Mouse (Mus musculus): ENCODE data around the gene Enpep. TPM values are rescaled to one million over a fixed set of nuclear protein-coding genes. Genes with fewer than 3 reads are reported as not detected.
A peak's percentile ranks its signal among the peaks of the same experiment; 100 is the strongest.

Enpep gene
- polyA plus RNA-seq, 1 experiment from 2014 or later, result 0.20 TPM

GRCm38 (mm10) chr3:129268886-129269683, 63.4 kb downstream of the Enpep start:
- Histone ChIP-seq H3K27ac (no peak overlapping the region), H3K36me3 (no peaks in the 10 kb centered on the region), H3K4me1 (0 out of 2 replicates have a peak, but pooled peaks cover 3% of the 10 kb centered on the region), H3K9me3 (replicated peaks) (no peaks in the 10 kb centered on the region), H3K4me3 (no peak overlapping the region), H3K27me3 (ENCODE audit: low read depth, poor library complexity, severe bottlenecking) (no peaks in the 10 kb centered on the region)
- 91% methylated on average over 12 of the region's 12 CpGs for WGBS
- no peak for DNase-seq (ENCODE audit: low spot score)

DNA sequence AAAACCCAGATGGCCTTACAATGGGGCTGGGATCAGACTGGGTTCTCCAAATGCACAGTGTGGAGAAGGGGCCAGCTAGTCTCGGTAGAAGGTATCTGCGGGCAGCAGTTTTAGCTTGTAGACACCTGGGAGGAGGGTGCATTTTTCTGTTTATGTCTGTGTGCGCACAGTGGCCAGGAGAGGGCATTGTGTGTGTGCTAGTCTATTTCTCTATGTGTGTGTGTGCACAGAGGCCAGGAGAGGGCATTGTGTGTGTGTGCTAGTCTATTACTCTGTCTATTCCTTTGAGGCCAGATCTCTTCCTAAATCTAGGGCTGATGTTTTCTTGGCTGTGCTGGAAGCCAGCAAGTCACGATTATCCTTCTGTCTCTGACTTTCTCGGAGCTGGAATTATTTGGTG, 74.0 kb downstream of the Enpep start:
- DNase-seq (ENCODE audit: low spot score), result no peak
- H3K27ac ChIP-seq, result no peak overlapping the region
- WGBS, result 85% methylated on average over 5 of the region's 5 CpGs

DNA sequence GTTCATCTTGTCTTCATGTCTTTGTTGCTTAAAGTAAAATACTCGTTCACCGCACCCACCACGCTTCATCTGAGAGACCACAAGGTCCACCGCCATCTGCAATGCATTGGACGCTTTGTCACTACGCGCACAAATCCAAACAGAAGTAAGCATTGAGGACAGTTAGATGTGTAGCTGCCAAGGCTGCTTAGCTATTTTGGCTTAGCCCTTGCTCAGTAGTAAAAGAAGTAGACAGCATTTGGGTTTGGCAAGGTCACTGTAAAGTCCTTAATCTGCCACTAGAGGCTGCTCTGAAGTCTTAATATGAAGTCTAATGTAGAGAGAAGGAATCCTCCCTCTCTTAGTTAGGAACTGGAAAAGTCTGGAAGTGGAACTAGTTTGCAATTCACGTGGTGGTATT, 75.8 kb downstream of the Enpep start:
- H3K9me3 ChIP-seq (replicated peaks), result no peaks in the 10 kb centered on the region
- no peaks in the 10 kb centered on the region for H3K36me3 ChIP-seq
- 0 out of 2 replicates have a peak overlapping the region, but pooled peaks have one; percentile 30 for H3K27ac ChIP-seq
- DNase-seq (ENCODE audit: low spot score), result no peak
- peak overlapping the region; percentile 40 for H3K4me3 ChIP-seq
- H3K4me1 ChIP-seq, result 0 out of 2 replicates have a peak, but pooled peaks cover 3% of the 10 kb centered on the region
- WGBS, result 60% methylated on average over 8 of the region's 8 CpGs
- H3K27me3 ChIP-seq (ENCODE audit: low read depth, poor library complexity, severe bottlenecking), result no peaks in the 10 kb centered on the region

More for the DNA sequence above, 74.0 kb downstream of the Enpep start:
- Histone ChIP-seq H3K4me1 (0 out of 2 replicates have a peak, but pooled peaks cover 3% of the 10 kb centered on the region), H3K36me3 (no peaks in the 10 kb centered on the region), H3K4me3 (no peak overlapping the region), H3K27me3 (ENCODE audit: low read depth, poor library complexity, severe bottlenecking) (no peaks in the 10 kb centered on the region), H3K9me3 (replicated peaks) (no peaks in the 10 kb centered on the region)

DNA sequence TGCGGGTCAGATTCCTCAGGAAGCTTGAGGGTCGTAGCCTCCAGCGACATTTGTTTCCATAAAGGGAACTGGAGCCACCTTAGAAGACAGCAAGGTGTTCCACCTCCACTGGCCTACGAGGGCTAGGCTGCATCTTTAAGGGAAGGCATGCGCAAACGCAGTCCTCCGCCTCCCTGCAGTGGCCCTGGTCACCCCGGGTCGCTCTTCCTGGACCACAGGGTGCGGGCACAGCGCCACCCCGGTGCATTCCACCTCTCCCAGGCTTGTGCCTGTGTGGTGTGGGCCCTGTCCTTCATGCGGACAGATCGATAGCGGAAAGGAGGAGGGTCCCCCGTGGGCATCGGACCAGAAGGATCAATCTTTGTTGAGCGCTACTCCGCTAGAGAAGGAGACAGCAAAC, 76.2 kb downstream of the Enpep start:
- peak; percentile 32 for DNase-seq (ENCODE audit: low spot score)
- no peaks in the 10 kb centered on the region for H3K36me3 ChIP-seq
- no peaks in the 10 kb centered on the region for H3K27me3 ChIP-seq (ENCODE audit: low read depth, poor library complexity, severe bottlenecking)
- 0 out of 2 replicates have a peak, but pooled peaks cover 3% of the 10 kb centered on the region for H3K4me1 ChIP-seq
- 51% methylated on average over 19 of the region's 19 CpGs for WGBS
- H3K27ac ChIP-seq, result 0 out of 2 replicates have a peak overlapping the region, but pooled peaks have one; percentile 30
- peak overlapping the region; percentile 40 for H3K4me3 ChIP-seq
- H3K9me3 ChIP-seq (replicated peaks), result no peaks in the 10 kb centered on the region

GRCm38 (mm10) chr3:129254246-129254645, 78.3 kb downstream of the Enpep start:
- no peaks in the 10 kb centered on the region for H3K27me3 ChIP-seq (ENCODE audit: low read depth, poor library complexity, severe bottlenecking)
- no peaks in the 10 kb centered on the region for H3K9me3 ChIP-seq (replicated peaks)
- 57% methylated on average over 10 of the region's 10 CpGs for WGBS
- H3K4me1 ChIP-seq, result 0 out of 2 replicates have a peak, but pooled peaks cover 3% of the 10 kb centered on the region
- H3K4me3 ChIP-seq, result no peak overlapping the region
- no peak overlapping the region for H3K27ac ChIP-seq
- H3K36me3 ChIP-seq, result no peaks in the 10 kb centered on the region
- DNase-seq (ENCODE audit: low spot score), result no peak

DNA sequence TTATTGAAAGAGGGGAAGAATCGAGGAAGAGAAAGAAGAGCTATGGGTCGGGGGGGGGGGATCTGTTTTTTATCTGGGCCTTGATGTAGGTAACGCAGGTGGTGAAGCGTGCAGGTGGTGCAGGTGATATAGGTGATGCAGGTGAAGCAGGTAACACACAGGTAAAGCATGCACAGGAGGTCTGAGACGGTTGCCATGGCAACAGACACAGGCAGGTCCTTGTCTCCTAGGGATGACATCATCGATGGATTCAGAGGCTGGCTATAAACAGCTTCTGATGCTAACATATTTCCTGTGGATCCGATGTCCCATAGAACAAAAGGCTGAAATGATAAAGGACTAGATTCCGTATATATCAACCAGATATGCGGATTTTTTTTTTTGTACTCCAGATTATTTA, 81.5 kb downstream of the Enpep start:
- 88% methylated on average over 9 of the region's 9 CpGs for WGBS
- no peak for DNase-seq (ENCODE audit: low spot score)
- no peaks in the 10 kb centered on the region for H3K9me3 ChIP-seq (replicated peaks)
- H3K27me3 ChIP-seq (ENCODE audit: low read depth, poor library complexity, severe bottlenecking), result no peaks in the 10 kb centered on the region
- no peaks in the 10 kb centered on the region for H3K36me3 ChIP-seq
- H3K4me1 ChIP-seq, result no peaks in the 10 kb centered on the region
- no peak overlapping the region for H3K27ac ChIP-seq
- H3K4me3 ChIP-seq, result no peak overlapping the region

DNA sequence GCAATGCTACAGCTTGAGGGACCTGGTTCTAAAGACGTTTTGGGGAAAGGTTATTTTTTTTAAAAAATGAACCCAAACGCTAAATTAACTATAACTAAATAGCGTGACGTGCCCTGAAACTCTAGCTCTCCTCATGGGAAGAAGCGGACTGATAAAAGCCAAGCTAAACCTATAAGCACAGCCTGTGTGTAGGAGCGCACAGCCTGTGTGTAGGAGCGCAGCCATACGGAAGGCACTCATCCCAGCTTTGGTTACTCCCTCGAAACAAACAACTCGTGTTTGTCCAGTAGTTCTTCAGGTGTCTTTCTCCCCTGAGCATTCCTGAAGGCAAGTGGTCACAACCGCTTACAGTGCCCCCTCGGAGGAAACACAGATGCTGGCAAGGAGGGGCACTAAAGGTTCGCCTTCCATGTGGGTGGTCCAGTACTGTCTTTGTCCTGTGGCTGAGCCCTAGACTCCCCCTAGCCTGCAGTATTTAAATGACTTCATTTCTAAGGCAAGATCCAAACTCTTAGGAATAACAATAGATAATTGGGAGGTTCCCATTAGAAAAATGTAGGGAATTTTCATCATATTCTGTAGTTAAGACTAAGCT, 93.8 kb downstream of the Enpep start:
- H3K36me3 ChIP-seq, result no peaks in the 10 kb centered on the region
- H3K27ac ChIP-seq, result no peak overlapping the region
- 39% methylated on average over 13 of the region's 13 CpGs for WGBS
- no peaks in the 10 kb centered on the region for H3K4me1 ChIP-seq
- no peak overlapping the region for H3K4me3 ChIP-seq
- no peak for DNase-seq (ENCODE audit: low spot score)
- H3K9me3 ChIP-seq (replicated peaks), result no peaks in the 10 kb centered on the region
- no peaks in the 10 kb centered on the region for H3K27me3 ChIP-seq (ENCODE audit: low read depth, poor library complexity, severe bottlenecking)

DNA sequence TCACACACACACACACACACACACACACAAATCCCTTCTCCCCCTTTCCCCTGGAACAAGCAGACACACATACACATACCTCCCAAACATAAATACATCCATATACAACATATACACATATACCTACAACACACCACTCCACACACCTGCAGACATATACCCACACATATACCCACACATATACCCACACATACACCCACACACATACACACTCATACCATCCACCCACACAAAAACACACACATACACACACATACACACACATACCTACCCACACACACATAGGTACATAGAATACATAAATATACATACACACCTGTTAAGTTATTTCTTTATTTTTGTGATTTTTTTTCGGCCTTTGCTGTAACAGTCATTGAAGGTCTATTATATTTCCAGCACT, 94.5 kb downstream of the Enpep start:
- WGBS, result 84% methylated on average over 1 of the region's 1 CpGs
- Histone ChIP-seq H3K36me3 (no peaks in the 10 kb centered on the region), H3K4me3 (no peak overlapping the region), H3K9me3 (replicated peaks) (no peaks in the 10 kb centered on the region), H3K4me1 (no peaks in the 10 kb centered on the region), H3K27me3 (ENCODE audit: low read depth, poor library complexity, severe bottlenecking) (no peaks in the 10 kb centered on the region), H3K27ac (no peak overlapping the region)
- DNase-seq (ENCODE audit: low spot score), result no peak

GRCm38 (mm10) chr3:129227331-129227730, 105.2 kb downstream of the Enpep start:
- WGBS, result 5% methylated on average over 5 of the region's 5 CpGs
- no peaks in the 10 kb centered on the region for H3K36me3 ChIP-seq
- peaks cover 21% of the 10 kb centered on the region for H3K4me1 ChIP-seq
- H3K27ac ChIP-seq, result no peak overlapping the region
- peaks cover 70% of the 10 kb centered on the region for H3K27me3 ChIP-seq (ENCODE audit: low read depth, poor library complexity, severe bottlenecking)
- H3K4me3 ChIP-seq, result no peak overlapping the region
- DNase-seq (ENCODE audit: low spot score), result no peak
- no peaks in the 10 kb centered on the region for H3K9me3 ChIP-seq (replicated peaks)

- H3K36me3 ChIP-seq, result no peaks in the 10 kb centered on the region
- H3K4me3 ChIP-seq, result no peak overlapping the region
- no peak overlapping the region for H3K27ac ChIP-seq
- H3K9me3 ChIP-seq (replicated peaks), result no peaks in the 10 kb centered on the region
- peak; percentile 33 for DNase-seq (ENCODE audit: low spot score)
- peaks cover 76% of the 10 kb centered on the region for H3K27me3 ChIP-seq (ENCODE audit: low read depth, poor library complexity, severe bottlenecking)
- peaks cover 21% of the 10 kb centered on the region for H3K4me1 ChIP-seq
- 2% methylated on average over 6 of the region's 6 CpGs for WGBS
Observed at GRCm38 (mm10) chr3:129226681-129227080, 105.8 kb downstream of the Enpep start.

GRCm38 (mm10) chr3:129225577-129226289, 106.8 kb downstream of the Enpep start:
- H3K27me3 ChIP-seq (ENCODE audit: low read depth, poor library complexity, severe bottlenecking), result peaks cover 86% of the 10 kb centered on the region
- peak; percentile 42 for DNase-seq (ENCODE audit: low spot score)
- no peaks in the 10 kb centered on the region for H3K36me3 ChIP-seq
- peaks cover 25% of the 10 kb centered on the region for H3K4me1 ChIP-seq
- H3K27ac ChIP-seq, result no peak overlapping the region
- 1% methylated on average over 11 of the region's 13 CpGs for WGBS
- H3K9me3 ChIP-seq (replicated peaks), result no peaks in the 10 kb centered on the region
- H3K4me3 ChIP-seq, result no peak overlapping the region

DNA sequence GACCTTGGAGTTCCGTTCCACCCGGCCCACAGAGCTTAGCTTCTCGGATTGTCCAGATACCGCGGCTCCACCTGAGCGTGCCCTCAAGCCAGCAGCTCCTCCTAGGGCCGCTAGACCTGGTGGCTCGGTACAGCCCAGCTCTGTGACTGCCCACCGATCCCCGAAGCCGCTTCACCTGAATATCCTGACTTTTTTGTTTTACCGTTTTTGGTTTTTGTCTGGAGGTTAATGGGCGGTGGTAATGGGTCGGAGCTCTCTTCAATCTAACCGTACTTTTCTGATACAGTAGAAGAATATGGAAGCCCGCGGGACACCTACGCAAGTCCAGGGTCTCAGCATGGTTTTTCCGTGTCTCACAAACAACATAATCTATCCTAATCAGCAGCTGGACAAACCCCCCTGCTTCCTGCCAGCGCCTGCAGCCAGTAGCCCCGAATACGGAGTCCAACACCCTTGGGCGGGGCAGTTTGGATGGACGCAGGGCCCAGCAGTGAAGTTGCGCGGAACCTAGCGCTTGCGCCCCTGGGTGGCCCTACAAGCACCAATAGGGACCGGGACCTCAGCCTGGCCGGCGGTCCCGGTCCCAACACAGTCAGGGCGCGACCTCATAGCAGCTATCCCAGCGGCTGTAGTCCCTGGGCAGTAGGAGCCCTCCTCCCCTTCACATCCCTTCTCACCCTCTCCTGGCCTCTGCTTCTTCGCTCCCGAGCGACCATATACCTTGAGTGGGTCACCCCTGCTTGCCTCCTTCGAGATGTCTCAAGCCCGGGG, 107.5 kb downstream of the Enpep start:
- under 1% methylated on average over 40 of the region's 40 CpGs for WGBS
- Histone ChIP-seq H3K27me3 (ENCODE audit: low read depth, poor library complexity, severe bottlenecking) (peaks cover 92% of the 10 kb centered on the region), H3K4me1 (peaks cover 32% of the 10 kb centered on the region), H3K36me3 (no peaks in the 10 kb centered on the region), H3K4me3 (peak overlapping the region; percentile 31), H3K9me3 (replicated peaks) (no peaks in the 10 kb centered on the region), H3K27ac (no peak overlapping the region)
- DNase-seq (ENCODE audit: low spot score), result peak; percentile 63

Measured in limb, embryonic 10.5 days (tissue).